Mouse (Mus musculus) layer of hippocampus, adult 11-12 months (tissue): ENCODE measurements at regions not wholly inside any gene's neighbourhood (a gene's known extent, or its start where the extent isn't known, plus 50 kb on each side); places are given as distances from the start of the nearest gene placed in this dataset.

Experiments used
- DNase-seq: peaks from one replicate; pipeline ENCODE4 v3.0.0; 2022; ENCODE audit warnings: low spot score

DNA sequence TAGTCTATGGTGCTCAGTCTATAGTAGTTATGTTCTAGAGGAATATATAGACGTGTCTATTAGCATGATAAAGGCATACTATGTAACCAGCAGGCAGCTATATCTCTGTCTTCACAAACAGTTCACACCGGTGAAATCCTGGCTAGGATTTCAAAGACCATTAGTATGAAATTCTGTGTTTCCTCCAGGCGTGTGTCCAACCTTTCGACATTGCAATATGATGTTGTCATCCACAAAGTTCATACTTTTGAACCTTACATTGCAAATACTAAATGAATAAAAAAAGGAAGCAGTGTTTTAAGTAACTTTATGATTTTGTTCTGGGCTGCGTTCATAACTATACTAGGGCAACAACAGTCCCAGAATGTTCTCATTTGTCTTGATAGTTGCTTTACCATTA is 95.2 kb upstream of the Cpeb2 start:
- DNase-seq = no peak

GRCm38 (mm10) chr5:43138931-43139486 is 94.0 kb upstream of the Cpeb2 start:
- no peak for DNase-seq

GRCm38 (mm10) chr5:43139813-43140212 is 93.2 kb upstream of the Cpeb2 start:
- no peak for DNase-seq

- no peak for DNase-seq
Observed at GRCm38 (mm10) chr5:43145939-43146338, 87.0 kb upstream of the Cpeb2 start.

DNA sequence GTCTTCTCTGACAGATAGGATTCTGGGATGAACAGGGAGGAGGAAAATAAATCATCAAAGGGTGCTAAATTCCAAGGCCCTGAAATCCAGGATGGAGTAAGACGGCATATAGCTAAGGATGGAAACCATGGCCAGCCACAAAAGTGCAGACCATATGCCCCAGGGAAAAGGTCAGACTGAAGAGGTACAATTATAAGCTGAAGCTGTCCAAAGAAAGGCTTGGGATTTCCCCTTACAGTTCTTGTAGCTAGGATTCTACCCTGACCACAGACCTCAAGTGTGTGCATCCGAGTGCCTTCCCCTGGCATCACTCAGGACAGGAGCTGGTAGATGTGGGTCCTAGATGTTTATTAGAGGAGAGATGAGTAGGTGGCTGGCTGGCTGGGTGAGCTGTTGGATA is 86.0 kb upstream of the Cpeb2 start:
- DNase-seq = no peak

GRCm38 (mm10) chr5:43148486-43148885 is 84.5 kb upstream of the Cpeb2 start:
- no peak for DNase-seq

DNA sequence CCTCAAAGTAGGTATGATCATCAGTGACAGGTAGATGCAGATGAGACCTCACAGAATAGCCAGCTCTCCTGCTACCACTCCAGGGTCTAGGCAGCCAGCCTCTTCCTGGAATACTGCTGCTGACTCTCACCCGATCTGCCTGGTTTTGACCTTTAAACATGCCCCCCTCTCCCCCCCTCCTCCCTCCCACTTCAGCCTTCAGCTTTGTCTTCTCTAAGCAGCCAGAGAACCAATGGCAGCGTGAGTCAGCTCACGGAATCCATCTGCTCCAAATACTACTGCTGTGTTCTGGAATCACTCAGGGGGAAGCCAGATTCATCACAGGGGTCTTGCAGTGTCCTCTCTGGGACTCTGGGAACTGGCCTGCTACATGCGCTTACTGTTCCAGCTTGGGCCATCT is 83.4 kb upstream of the Cpeb2 start:
- no peak for DNase-seq

DNA sequence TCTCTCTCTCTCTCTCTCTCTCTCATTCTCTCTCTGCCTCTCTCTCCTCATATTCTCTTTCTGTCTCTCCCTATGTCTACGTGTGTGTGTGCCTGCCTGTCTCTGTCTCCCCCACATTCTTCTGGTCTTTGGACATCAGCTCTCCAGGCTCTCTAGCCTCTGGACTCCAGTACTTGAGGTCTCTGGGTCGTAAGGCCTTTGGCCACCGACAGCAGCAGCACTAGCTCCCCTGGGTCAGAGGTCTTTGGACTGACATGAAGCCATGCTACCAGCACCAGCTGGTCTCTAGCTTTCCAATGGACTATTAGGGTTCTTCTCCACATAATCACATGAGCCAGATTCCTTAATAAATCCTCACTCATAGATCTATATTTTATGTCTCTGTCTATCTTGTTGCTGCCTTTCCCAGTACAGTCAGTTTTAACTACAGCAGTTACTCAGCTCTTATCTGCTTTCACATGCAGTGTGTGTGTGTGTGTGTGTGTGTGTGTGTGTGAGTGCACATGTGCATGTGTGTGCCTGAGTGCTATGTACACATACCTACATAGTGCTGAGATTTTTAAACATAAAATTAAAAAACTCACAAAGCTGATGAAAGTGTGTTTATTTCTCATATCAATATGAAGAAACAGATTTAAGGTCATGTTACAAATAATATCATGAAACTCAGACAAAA is 81.7 kb upstream of the Cpeb2 start:
- DNase-seq = no peak

DNA sequence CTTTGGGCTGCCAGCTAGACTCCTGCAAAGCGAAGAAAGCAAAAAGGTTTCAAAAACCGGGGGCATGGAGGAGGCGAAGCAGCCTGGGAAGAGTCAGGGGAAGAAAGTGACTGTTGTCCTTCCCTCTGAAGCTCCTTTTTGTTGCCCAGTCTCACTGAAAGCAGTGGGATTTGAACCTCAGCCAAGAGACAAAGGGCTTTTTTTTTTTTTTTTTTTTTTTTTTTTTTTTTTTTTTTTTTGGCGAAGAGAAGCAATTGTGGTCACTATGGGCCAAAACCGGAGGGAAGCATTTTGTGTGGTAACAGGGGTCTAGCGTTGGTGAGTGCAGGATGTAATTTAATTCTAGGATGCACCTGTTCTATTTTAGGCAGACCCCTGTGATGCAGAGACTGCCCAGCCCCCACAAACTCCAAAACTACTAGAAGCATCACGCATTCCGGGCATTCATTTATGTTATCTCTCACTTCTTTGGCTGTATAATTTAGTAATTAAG is 80.8 kb upstream of the Cpeb2 start:
- DNase-seq = no peak

- no peak for DNase-seq
Observed at GRCm38 (mm10) chr5:43152881-43153280, 80.1 kb upstream of the Cpeb2 start.

DNA sequence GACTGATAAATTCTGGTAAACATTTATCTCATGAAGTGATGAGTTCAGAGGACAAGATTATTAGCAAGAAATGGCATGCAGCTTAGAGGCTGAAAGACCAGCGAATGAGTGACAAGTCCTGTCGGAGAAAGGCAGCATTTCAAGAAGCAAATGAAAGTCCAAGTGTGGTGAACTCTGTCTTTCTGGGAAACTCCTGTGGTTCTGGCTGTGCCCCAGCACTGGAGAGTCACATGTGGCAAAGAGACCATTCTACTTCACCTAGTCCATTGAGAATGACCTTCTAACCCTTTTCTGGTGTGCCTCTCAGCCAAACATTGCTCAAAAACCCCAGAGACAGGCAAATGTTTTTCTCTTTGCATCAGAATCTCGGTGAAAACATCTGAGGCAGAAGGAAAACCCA is 76.2 kb upstream of the Cpeb2 start:
- DNase-seq = no peak

DNA sequence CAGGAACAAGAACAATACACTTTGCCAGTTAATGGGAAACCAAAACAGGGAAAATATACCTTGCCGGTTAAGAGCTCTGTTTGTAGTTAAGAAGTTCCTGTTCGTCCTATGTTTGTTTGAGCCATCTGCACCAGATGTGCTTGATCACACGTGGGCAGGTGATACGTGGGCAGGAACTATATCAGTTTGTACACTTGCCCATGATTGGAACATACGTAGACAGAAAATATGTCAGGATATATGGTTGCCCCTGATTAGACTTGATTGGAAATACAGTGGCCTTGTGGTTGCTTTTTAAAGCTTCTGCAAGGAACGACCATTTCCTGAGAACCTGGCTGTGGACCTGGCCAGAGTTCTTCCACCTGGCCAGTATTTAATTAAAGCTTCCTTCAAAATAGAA is 72.8 kb upstream of the Cpeb2 start:
- no peak for DNase-seq

GRCm38 (mm10) chr5:43181475-43181874 is 51.5 kb upstream of the Cpeb2 start:
- no peak for DNase-seq
